Mouse (Mus musculus) gastrocnemius, postnatal 14 days (tissue): ENCODE results near the gene 4933428G20Rik. TPM values are rescaled to one million over a fixed set of nuclear protein-coding genes. Genes with fewer than 3 reads are reported as not detected.

ENCODE experiments used
- DNase-seq: peaks from one replicate; pipeline ENCODE4 v3.0.0; 2021; ENCODE audit warnings: mixed read lengths
- intact Hi-C: fragments of 180-260 bp; cut with DNase I; formaldehyde crosslinking; loops from one replicate; pipeline ENCODE4 v1.15.1; 2025; ENCODE audit warnings: low total_unique reads
- total RNA-seq, 2 experiments: library from RNA; stranded (reverse); gene quantifications; 2 replicates each; pipeline ENCODE4 v1.2.3; 2021

Gene 4933428G20Rik
- total RNA-seq, 2 experiments from 2014 or later = not detected

DNA sequence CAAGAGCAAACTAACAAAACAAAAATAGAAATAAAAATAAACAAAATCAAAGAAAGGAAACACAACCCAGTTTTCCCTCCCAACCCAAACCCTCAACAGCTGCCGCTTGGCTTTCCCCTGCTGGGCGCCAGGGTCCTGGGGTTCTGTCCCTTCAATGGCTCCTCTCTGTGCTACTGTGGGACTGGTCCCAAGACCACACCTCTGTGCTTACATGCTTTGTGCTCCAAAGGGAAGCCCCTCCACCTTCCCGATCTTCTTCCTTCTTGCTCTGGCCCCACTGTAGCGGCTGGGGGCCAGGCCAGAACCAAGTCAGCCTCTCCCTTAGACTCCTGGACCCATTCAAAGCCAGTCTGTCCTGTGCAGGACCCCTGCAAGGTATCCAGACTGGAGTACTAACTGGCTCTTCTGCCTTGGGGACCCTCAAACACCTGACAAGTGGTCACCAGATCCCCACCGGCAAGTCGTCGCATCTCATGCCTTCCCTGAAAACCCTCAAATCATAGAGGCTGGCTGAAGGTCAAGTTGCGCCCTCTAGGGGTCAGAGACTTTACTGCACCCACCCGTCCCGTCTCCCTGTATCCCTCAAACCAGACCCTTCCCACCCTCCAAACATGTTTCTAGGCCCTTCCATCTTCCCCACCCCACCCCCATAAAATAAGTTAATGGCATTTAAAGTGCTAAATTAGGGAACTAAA is 11.0 kb upstream of the 4933428G20Rik start:
- peak; percentile 73 for DNase-seq
- intact Hi-C loops = no loop called here

DNA sequence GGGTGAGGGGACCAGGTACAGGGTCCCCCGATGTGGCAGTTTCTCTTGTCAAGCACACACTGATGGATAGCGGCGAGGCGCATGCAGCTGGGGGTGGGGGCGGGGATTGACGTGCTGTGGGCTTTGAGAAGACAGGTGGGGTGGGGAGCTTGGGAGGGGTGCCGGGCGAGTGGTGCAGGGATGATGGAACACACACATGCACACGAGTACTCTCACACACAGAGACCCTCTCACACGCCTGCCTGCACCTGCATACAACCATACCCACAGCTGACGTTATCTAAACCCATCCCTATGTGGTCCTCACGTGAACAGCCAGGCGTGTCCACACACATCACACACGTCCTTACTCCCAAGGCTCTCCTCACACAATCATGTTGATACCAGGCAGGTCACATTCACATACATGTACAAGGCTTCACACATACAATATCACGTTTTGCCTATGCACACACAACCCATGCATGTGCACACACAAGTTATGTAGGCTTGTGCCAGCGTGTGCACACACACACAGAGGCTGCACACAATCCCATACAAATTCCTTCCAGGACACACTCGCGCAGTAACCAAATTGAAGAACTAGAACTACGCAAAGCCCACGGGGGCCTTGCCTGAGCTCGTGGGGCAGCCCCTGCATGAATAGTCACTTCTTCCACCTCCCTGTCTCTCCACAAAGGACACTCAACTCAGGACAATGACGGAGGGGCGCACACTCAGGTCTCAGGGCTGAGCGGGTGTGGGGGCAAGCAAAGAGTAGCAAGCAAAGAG is 9.8 kb upstream of the 4933428G20Rik start:
- DNase-seq = no peak
- intact Hi-C loops = no loop called here

DNA sequence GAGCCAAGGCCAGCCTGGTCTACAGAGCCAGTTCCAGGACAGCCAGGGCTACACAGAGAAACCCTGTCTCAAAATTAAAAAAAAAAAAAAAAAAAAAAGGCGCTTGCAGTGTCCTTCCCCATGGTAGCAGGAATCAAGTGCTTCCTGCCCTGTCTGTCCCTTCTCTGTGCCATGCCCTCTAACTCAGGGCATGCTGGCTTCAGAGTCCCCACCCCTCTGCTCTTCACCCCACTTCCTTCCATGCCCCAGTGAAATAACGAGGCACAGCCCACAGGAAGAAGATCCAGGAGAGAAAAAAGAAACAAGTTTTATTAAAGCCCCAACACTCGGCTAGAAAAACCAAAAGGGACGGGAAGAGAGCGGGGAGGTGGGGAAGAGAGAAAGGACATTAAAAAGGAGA is 8.9 kb upstream of the 4933428G20Rik start:
- intact Hi-C loops = no loop called here
- no peak for DNase-seq

DNA sequence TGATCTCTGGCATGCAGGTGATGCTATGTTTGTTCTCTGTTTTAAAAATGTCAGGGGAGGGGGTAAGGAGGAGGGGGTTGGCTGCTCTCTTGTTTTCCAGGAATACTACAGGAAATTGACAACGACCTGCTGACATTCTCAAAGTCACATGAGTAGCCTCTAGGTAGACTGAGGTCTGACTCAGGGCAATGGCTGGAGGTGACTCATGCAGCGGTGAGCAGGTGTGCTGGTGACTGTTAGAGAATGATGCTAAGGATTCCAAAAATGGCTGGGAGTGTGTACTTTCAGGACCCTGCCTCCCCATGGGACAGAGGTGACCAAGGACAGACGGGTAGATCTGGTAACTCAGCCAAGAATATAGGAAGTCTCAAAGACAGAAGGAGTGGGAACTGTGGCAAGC is 8.1 kb upstream of the 4933428G20Rik start:
- no peak for DNase-seq
- intact Hi-C loops = no loop called here

DNA sequence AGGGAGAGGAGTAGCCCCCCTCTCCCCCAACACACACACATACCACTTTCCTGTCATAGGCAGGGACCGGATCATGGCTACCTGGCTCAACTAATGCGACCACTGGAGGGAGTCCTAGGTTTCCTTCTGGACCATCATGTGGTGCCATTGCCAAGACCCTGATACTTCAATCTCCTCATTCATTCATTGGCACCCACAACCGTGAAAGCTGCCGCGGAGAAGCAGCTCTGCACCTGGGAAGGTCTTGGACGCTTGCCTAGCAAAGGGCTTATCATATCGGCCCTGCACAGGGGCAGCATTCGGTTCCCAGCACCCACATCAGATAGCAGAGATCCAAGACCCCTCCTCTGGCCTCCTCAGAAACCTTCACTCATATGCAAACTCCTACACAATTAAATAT is 6.2 kb upstream of the 4933428G20Rik start:
- intact Hi-C loops = no loop called here
- DNase-seq = no peak

DNA sequence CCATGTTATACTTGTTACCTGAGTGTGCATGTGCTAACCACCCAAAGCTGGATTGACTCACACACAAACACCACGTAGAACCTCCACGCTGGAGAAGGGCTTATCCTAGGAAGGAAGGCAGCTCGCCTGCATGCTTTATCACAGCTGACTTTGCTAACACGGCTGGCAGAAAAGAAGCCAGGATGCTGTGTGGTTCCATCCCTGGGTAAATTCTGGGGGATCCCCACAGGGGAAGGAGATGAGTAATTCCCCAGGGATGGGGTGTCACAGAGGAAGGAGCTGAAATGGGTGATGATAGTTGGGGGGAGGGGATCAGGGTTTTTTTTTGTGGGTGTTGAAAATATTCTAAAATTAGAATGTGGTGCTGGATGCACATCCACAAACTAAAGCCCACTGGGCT is 5.6 kb upstream of the 4933428G20Rik start:
- DNase-seq = no peak
- intact Hi-C loops = no loop called here

DNA sequence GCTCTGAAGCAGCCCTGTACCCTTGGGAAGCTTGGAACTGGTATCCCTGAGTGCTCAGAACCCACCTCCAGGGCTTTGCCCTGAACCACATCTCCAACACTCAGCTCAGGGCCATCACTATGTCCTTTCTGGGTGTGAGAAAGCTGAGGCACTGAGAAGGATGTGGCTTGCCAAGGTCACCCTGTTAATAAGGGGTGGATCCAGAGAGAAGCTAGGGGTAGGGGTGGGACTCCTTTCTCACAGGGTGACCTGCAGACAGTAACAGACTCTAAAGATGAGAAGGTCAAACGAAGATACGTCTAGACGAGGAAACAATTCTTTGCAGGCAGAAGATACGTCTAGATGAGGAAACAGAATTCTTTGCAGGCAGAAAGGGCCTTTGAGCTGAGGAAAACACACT is 2.7 kb upstream of the 4933428G20Rik start:
- DNase-seq = no peak
- intact Hi-C loops = no loop called here

DNA sequence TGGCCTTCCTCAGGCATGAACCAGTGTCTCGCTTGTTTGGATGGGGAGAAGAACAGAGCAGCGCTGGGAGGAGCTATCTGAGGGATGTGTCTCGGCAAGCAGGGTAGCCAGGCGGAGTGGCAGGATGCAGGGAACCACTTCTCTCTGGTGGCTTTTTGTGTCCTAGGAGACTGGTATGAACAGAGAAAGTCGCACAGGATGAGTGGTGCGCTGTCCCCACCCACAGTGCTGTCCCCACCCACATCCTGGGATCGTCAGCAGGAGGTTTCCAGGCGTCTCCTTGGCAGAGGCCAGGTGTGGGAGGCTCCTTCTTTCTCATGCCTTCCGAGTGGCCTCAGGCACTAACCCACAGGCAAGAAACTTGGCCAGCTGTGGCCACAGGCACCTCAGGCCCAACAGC is 2.2 kb upstream of the 4933428G20Rik start:
- DNase-seq = no peak
- intact Hi-C loops = no loop called here

DNA sequence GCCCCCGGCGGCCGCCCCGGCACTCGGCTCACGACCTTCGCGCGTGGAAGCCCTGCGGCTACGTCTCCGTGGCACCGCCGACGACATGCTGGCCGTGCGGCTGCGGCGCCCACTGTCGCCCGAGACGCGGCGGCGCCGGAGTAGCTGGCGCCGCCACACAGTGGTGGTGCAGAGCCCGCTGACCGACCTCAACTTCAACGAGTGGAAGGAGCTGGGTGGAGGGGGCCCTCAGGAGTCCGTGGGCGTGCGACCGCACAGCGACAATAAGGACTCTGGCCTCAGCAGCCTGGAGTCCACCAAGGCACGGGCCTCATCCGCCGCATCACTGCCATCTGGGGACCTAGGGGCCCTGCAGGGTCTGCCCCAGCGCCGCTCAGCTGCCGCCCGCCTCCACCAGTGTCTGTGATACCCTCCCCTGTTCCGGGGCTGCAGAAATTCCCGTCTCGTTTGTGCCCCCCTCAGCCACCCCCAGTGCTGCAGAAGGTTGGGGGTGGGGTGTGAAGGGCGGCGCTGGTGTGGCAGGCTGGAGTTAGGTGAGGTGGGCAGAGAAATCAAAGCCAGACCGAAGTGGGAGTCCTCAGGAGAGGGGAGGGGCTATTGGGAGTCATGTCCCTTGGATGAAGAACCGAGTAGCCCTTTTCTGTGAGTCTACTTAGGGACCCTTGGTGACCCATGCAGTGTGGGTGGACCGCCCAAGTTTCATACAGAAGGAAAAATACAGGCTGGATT is 744 bp upstream of the 4933428G20Rik start:
- intact Hi-C loops = no loop called here

DNA sequence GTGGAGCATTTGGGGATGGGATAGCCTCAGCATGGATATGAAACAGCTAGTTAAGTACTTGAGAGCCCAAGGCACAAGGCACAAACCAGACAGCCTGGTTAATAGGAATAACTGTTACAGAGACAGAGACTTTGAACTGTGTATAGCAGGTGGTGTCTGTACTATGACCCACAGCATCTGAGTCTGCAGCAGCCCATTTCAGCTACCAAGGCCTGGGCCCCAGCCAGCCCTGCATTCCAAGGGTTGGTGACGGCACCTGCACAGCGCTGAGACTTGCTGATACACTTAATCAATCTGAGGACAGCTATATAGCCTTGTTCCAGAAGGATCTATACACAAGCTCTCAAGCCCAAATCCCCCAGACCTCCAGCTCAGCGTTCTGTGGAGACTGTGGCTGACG is 2.6 kb downstream of the 4933428G20Rik start:
- intact Hi-C loops = no loop called here
- no peak for DNase-seq

More for the DNA sequence above, 744 bp upstream of the 4933428G20Rik start:
- DNase-seq = peak; percentile 4

DNA sequence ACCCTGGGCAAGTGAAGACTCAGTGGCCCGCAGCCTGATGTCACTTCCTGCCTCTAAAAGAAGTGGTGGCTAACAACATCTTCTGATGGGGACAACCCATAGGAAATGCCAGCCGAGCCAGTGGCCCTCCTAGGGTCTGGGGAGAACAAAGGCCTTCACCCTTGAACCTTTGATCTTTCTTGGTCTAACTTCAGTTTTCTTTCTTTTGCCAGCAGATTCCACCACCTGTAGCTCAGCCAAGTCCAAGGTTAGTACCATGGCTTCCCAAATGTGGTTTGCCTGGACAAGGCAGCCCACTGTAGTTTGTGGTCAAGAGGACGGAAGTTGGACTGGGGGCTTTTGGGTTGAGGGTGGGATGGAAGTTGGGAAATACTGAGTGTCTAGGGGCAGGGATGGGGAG is 7.3 kb downstream of the 4933428G20Rik start:
- no peak for DNase-seq
- intact Hi-C loops = loop anchor here (5.0 kb wide), 1 partner anchor 124 kb away; no protein-coding TSS in a partner anchor

DNA sequence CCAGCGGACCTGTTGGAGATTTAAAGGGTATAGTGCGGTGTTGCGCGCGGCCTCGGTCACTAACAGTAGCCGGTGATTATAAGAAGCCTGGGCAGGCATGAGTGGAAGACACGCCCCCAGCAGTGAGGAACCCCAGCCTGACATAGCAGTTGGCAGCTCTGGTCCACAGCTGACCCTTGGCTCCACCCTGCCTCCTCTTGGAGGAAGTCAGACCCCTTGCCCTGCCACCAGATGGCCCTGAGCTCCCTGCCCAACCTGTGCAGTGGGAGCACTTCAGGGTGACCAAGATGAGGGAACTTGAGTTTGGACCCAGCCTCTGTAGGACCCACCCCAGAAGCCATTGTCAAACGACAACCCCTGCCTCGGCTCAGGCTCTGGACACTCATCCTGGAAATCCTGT is 8.5 kb downstream of the 4933428G20Rik start:
- intact Hi-C loops = loop anchor here (5.0 kb wide), 1 partner anchor 126 kb away; no protein-coding TSS in a partner anchor
- DNase-seq = no peak

DNA sequence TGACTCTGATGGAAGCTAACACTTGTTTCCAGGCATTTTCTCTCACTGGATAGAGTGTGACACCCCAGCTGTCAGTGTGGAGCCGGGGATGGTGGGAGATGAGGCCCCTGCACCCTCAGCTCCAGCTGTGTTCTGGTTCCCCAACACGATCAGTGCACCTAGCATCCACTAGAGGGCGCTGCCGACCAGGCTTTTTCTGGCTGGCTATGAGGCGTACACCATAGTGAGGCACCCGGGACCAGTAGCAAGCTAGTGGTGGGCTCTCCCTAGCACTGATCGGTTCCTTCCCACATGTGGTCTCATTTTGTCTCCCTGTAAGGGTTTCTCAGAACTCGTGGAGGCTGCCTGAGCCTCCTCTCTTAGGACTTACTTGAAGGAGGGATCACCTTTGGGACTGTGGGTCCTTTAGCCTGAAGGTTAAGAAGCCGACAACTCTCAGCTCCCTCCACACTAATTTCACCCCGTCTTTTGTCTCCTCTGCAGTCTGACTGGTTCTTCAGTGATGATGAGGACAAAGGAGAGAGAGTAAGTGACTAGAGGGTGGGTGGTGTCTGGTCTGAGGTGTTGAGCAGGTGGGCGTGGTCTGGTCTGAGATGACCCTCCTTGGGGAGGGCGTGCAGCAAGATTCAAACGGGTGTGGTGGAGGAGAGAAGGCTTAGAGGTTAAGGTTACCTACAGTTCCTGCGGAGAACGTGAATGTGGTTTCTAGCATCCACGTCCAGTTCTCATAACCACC is 10.4 kb downstream of the 4933428G20Rik start:
- intact Hi-C loops = loop anchor here (5.0 to 10.0 kb wide), 2 partner anchors 85 to 128 kb away; partner anchors contain the start of gene Srcin1
- DNase-seq = peak; percentile 65

DNA sequence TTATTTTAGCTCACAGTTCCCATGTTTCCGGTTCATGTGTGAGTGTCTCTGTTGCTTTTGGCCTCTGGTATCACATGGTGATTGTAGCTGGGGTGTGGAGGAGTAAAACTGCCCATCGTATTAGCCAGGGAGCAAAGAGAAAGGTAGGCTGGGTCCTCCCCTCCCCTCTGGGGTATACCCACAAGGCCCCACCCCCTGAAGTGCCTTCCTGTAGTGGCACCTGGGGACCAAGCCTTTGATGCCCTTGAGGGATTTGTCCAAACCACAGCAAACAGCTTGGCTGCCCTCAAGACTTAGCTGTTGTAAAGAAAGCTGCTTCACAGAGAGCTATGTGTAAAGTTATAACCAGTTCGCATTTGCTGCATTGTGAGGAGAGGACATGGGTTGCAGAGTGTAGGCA is 12.5 kb downstream of the 4933428G20Rik start:
- intact Hi-C loops = loop anchor here (10.0 kb wide), 1 partner anchor 87 kb away; the partner anchor contains the start of gene Srcin1
- DNase-seq = no peak

DNA sequence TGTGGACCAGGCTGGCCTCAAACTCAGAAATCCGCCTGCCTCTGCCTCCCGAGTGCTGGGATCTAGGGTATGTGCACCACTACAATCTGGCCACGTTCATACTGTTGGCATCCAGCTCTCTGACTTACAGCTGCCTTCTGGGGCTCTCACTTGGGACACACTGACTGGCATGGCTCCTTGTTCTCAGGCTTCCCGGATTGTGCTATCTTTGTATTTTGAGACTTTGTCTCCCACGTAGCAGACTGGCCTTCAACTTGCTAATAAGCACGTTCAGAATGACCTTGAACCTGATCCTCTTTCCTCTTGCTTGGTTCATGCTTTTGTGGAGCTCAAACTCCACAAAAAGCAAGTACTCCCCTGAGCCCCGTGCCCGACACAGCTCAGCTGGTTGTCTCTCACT is 14.5 kb downstream of the 4933428G20Rik start:
- intact Hi-C loops = loop anchor here (10.0 kb wide), 1 partner anchor 89 kb away; the partner anchor contains the start of gene Srcin1
- no peak for DNase-seq

DNA sequence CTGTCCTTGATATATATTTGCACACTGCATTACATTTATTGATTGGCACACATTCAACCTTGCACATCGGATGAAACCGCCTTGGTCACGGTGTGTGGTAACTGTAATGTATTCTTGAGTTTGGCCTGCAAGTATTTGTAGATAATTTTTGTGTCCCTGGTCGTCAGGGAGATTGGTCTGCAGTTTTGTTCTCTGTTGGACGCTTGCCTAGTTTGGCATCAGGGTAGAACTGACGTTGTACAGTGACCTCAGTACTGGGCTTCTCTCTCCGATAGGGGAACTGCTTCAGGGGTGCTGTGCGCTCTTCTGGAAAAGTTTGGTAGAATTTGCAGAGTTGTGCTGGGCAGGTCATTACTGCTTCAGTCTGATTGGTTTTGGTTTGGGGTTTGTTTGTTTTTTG is 20.3 kb downstream of the 4933428G20Rik start:
- no peak for DNase-seq
- intact Hi-C loops = loop anchor here (5.0 to 10.0 kb wide), 2 partner anchors 95 to 142 kb away; partner anchors contain the start of gene Srcin1

DNA sequence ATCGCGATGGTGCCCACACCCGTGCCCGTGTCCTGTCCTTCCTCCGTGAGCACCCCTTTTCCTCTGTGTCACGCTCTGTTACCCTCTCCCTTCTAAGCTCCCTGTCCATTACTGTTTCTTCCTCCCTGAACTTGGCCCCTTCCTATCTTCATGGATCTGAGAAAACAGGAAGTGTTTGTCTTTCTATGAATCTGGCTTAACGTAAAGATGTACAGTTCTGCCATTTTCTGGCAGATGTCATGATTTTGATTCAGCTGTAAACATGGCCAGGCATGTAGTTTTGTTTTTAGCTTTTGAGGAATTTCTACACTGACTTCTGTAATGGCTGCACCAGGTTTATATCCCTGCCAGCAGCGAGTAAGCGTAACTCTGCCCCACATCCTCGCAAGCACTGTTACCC is 21.1 kb downstream of the 4933428G20Rik start:
- intact Hi-C loops = loop anchor here (5.0 kb wide), 1 partner anchor 143 kb away; no protein-coding TSS in a partner anchor
- no peak for DNase-seq

DNA sequence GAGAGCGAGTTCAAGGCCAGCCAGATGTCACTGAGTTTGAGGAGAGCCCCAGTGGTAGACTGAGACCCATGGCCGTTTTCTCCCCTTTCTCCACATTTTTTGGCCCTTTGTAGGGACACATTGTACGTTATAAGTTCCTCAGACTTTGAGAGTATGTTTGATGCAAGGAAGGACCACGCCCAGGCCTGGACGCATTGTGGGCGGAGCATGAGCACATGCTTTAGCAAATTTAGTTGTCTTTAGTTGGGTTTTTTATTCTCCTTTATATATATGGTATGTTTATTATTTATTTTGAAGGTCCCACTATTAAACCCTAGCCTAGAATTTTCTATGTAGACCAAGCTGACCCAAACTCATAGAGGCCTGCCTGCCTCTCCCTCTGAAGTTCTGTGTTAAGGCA is 21.8 kb downstream of the 4933428G20Rik start:
- DNase-seq = no peak
- intact Hi-C loops = loop anchor here (5.0 kb wide), 1 partner anchor 144 kb away; no protein-coding TSS in a partner anchor

DNA sequence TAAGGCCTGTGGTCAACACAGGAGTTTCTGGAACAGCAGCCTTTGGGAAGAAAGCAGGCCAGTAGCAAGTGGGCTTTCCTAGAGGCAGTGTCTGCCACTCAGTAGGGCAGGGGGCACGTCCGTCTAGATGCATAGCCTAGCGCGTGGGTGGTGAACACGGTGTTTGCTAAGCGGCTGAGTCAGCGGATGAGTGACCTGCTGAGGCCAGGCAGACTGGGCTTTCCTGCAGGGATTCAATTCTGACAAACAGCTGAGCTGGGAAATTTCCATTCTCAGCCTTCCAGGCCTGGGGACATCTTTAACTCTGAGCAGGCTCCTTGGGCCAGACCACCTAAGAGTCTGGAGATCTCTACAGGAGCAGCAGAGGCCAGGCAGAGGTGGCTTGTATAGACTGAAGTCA is 22.7 kb downstream of the 4933428G20Rik start:
- no peak for DNase-seq
- intact Hi-C loops = loop anchor here (5.0 kb wide), 1 partner anchor 145 kb away; no protein-coding TSS in a partner anchor
